Mouse (Mus musculus) thymus, postnatal 14 days (tissue): ENCODE measurements around the gene Rai14.

Experiments
- DNase-seq: peaks from one replicate; pipeline ENCODE4 v3.0.0; 2021

The Rai14 gene

GRCm38 (mm10) chr15:10714409-10715138 lies at the start of gene Rai14:
Gene Rai14 (minus strand): TSS chr15:10714624.
- DNase-seq = peak; percentile 8

DNA sequence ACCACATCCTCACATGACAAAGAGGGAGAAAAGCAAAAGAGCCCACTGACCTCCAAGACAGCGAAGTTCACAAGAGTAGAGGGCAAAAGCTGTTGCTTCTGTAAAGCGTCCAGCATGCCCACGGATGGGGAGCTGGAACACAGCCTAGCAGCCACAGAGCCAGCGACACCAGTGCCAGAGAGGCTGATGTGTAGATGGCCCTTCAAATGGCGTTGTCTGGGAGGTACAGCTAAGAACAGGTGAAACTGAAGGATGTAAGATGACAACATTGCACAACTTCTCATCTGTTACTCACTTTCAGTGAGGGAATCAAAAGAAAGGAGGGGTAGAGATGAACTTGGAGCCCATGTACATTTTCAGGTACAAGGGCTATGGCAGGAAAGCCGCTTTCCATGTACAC lies 47.0 kb upstream of the Rai14 start:
- no peak for DNase-seq

DNA sequence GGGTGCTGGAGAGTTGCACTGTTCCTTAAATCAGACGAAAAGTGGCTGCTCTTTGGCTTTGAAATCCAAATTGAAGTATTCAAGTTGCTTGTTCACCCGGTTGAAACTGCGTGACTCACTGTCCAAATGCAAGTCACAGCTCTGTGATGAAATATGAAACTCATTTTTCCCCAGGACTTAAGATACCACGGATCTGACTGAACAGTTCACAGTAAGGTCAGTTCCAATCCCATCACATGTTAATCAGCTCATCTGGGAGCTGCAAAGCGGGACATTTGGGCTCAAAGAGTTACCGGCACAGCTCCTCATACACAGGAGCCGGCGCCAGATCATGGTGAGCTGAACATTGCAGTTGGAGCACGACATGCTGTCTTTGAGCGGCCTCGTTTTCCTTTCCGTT lies 45.6 kb upstream of the Rai14 start:
- DNase-seq = no peak

- DNase-seq = no peak
Measured at GRCm38 (mm10) chr15:10759440-10759839, 45.0 kb upstream of the Rai14 start.

- no peak for DNase-seq
Measured at GRCm38 (mm10) chr15:10758808-10759207, 44.4 kb upstream of the Rai14 start.

DNA sequence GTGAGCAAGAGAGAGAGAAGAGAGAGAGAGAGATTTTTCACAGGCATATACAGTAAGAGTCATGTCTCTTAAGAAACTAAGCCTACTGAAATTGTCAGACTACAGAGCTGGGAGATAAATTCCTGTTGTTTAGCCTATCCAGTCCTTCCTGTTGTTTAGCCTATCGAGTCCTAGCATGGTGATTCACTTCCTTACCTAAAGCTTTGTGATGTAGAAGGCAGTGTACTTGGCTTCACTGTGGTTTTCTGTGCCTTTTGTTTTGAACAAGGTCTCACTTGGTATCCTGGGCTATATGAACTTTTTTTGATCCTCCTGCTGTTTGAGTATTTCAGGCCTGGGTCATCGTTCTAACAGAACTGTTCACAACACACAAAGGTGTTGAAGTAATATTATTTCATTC lies 36.7 kb upstream of the Rai14 start:
- no peak for DNase-seq

- no peak for DNase-seq
Measured at GRCm38 (mm10) chr15:10750339-10750738, 35.9 kb upstream of the Rai14 start.

GRCm38 (mm10) chr15:10749678-10750077 lies 35.3 kb upstream of the Rai14 start:
- DNase-seq = no peak

DNA sequence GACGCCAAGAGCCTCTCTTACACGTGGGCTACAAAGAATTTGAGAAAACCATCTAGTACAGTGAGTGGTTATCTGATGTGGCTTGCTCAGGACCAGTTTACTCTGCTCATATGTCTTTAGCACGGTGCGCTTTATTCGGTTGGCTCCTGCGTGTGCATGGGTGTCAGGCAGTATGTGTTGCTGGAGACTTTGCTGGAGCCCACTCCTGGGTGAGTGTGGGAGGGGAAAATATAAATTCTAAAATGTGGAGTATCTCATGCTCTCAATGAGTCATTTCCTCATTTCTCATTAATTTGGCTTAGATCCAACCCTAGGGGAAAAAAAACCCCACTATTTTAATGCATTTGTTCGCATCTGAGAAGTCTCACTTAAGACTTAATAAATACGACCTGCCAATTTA lies 33.2 kb upstream of the Rai14 start:
- no peak for DNase-seq

DNA sequence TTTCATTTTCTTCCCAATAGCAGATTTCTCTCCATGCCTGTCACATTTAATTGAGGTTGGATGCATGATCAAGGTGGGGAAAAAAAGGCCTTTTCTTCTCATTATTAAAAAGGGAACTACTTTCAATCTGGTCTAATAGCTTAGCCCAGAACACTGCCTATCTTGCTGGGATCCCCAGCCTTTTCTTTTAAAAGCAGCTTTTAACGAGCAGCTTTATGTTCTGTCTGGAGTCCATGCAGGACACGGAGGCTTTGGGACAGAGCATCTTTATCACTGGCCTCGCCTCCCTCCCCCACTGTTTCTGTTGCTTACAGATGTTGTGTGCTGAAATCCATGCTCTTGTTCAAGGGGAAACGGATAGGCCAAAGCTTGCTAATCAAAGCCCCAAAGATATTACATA lies 32.8 kb upstream of the Rai14 start:
- no peak for DNase-seq

GRCm38 (mm10) chr15:10746303-10747051 lies 32.1 kb upstream of the Rai14 start:
- no peak for DNase-seq

GRCm38 (mm10) chr15:10742441-10742840 lies 28.0 kb upstream of the Rai14 start:
- DNase-seq = no peak

GRCm38 (mm10) chr15:10739279-10739678 lies 24.9 kb upstream of the Rai14 start:
- DNase-seq = no peak

- no peak for DNase-seq
Measured at GRCm38 (mm10) chr15:10738354-10739142, 24.1 kb upstream of the Rai14 start.

DNA sequence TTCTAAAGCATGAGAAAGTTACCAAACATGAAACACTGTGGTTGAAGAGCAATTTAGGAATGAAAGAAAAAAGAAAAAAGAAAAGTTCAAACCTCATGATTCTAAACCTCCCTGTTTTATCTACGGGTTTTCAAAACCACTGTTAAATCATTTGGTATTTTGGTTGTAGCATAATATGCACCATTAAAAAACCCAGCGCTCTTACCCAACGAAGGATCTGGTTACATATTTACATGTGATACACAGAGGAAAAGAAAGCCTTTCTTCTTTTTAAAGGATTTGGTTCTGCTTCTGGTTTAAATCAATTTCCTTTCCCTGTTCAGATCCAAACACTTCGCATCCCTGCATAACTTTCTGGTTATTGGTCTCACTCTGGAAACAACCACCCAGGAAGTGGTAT lies 21.5 kb upstream of the Rai14 start:
- DNase-seq = no peak

DNA sequence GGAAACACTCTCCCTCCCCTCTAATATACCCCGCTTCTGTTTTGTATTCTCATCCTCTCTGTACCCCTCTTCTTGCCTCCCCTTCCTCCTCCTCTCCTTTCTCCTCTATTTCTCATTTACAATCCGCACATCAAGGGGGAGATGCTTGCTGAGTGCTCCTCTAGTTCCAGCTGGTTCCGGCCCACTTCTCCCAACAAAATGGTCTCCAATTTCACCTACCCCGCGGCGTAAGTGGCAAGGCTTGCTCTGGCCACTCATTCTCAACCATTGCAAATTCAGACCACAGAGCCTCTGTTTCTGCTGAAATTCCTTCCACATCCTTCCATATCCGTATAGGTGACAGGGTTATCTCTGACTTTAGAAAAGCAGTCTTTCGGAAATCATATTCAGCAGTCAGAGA lies 20.8 kb upstream of the Rai14 start:
- DNase-seq = no peak

GRCm38 (mm10) chr15:10731398-10731797 lies 17.0 kb upstream of the Rai14 start:
- no peak for DNase-seq

- no peak for DNase-seq
Measured at GRCm38 (mm10) chr15:10726272-10726671, 11.8 kb upstream of the Rai14 start.

DNA sequence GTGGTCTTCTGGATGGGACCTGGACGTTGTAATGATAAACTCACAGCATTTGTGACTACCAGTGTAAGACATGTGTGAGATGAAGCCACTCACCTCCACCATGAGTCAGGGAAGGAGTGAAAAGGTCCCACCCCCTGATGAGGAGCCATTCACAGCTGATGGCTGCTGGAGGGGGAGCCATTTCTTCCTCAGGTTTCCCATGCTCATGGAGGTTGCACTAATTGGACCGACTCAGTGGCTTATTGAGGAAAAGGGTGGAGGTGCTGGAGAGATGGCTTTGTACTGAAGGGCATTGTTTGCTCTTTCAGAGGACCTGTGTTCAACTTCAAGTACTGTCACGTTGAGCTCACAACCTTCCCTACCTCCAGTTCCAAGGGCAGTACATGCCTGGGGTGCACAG lies 10.4 kb upstream of the Rai14 start:
- no peak for DNase-seq

DNA sequence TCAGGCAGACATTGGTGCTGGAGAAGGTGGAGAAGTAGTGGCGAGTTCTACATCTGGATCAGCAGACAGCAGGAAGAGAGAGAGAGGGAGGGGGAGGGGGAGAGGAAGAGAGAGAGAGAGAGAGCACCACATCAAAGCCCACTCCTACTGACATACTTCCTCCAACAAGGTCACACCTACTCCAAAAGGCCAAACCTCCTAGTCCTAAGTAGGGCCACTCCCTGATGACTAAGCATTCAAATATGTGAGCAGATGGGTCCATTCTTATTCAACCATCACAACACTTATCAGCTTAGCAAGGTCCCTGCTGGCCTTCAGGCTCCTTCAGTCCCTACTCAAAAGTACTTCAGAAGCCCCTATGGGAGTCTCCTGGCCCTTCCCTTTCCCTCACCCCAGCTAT lies 9.1 kb upstream of the Rai14 start:
- DNase-seq = no peak

GRCm38 (mm10) chr15:10722629-10723339 lies 8.4 kb upstream of the Rai14 start:
- DNase-seq = no peak

DNA sequence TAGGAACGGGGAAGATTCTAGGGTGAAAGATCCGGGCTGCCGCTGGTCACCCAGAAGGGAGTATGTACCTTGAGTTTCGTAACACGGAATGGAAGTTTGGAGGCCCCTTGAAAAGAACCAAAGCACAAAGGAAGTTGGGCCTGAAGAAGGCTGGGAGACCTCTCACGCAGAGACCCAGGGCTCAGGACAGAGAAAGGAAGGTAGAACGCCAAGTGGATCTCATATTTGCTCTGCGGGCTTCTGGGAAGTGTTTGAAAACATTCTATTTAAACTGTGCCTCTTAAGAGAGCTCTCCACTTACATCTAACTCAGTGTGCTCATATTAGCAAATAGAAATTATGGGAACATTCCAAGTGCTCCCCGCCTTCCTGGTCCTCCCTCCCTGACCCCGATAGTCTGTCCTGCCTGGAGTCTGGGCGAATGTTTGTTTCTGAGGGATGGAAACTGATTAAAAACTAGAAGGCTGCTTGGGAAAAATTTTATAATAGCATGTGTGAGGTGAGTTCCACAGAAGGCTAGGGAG lies 6.9 kb upstream of the Rai14 start:
- DNase-seq = no peak

GRCm38 (mm10) chr15:10720671-10721070 lies 6.2 kb upstream of the Rai14 start:
- DNase-seq = no peak
